Comparison of ENCODE assay signal across 10 mouse cellular contexts in genomic region chr17:25626196-25627043, GRCm38 (mm10). TPM values are rescaled to one million over a fixed set of nuclear protein-coding genes. Genes with fewer than 3 reads are reported as not detected.
DNase-seq lines count a peak whose midpoint lies in the region; ATAC-seq and TF ChIP-seq lines count a peak whose summit lies in the region.
"Had no signal": no experiment of that assay in that cellular context is flagged by ENCODE, and none has a peak within 500 bp of the region (broad histone marks: within the 10 kb centered on the region; RNA-seq: fewer than 3 reads in every experiment).

No protein-coding gene starts in this region.

- H3K36me3 ChIP-seq in heart, embryonic 12.5 days: peaks cover under 1% of the 10 kb centered on the region; the same call in 1 of the 2 replicates
- H3K36me3 ChIP-seq in kidney, postnatal 0 days (ENCODE audit: insufficient read depth, low read length): no peaks in the 10 kb centered on the region
- peaks cover 7% of the 10 kb centered on the region for H3K36me3 ChIP-seq in embryonic facial prominence, embryonic 10.5 days (replicated peaks)
- no peaks in the 10 kb centered on the region for H3K36me3 ChIP-seq in forebrain, embryonic 16.5 days (ENCODE audit: control insufficient read depth, insufficient read depth)

- no peaks in the 10 kb centered on the region for H3K9me3 ChIP-seq in heart, embryonic 12.5 days (replicated peaks)
- no peaks in the 10 kb centered on the region for H3K9me3 ChIP-seq in kidney, postnatal 0 days (replicated peaks; ENCODE audit: low read length)
- H3K9me3 ChIP-seq in embryonic facial prominence, embryonic 10.5 days: no peaks in the 10 kb centered on the region
- H3K9me3 ChIP-seq in forebrain, embryonic 16.5 days (ENCODE audit: control insufficient read depth, low read length): no peaks in the 10 kb centered on the region

- 41% methylated on average over 20 of the region's 20 CpGs for WGBS in heart, embryonic 12.5 days
- 40% methylated on average over 20 of the region's 20 CpGs for WGBS in kidney, postnatal 0 days
- 49% methylated on average over 20 of the region's 20 CpGs for WGBS in embryonic facial prominence, embryonic 10.5 days
- WGBS in forebrain, embryonic 16.5 days: 44% methylated on average over 20 of the region's 20 CpGs

- H3K4me3 ChIP-seq in heart, embryonic 12.5 days: no peak overlapping the region
- no peak overlapping the region for H3K4me3 ChIP-seq in kidney, postnatal 0 days (replicated peaks; ENCODE audit: low read depth, low read length)
- H3K4me3 ChIP-seq in embryonic facial prominence, embryonic 10.5 days: no peak overlapping the region
- H3K4me3 ChIP-seq in forebrain, embryonic 16.5 days (replicated peaks; ENCODE audit: low read length): no peak overlapping the region
- H3K4me3 ChIP-seq: myocyte had no signal

- peaks cover 29% of the 10 kb centered on the region for H3K4me1 ChIP-seq in heart, embryonic 12.5 days (replicated peaks)
- H3K4me1 ChIP-seq in kidney, postnatal 0 days (replicated peaks; ENCODE audit: insufficient read depth, low read length): no peaks in the 10 kb centered on the region
- peaks cover 50% of the 10 kb centered on the region for H3K4me1 ChIP-seq in embryonic facial prominence, embryonic 10.5 days
- H3K4me1 ChIP-seq in forebrain, embryonic 16.5 days (replicated peaks; ENCODE audit: control insufficient read depth, insufficient read depth, low read length): peaks cover 13% of the 10 kb centered on the region

- TF ChIP-seq CTCF in kidney, postnatal 0 days (IDR thresholded peaks at IDR 0.05; ENCODE audit: low read depth): no peak

- H3K27me3 ChIP-seq in heart, embryonic 12.5 days (replicated peaks): no peaks in the 10 kb centered on the region
- no peaks in the 10 kb centered on the region for H3K27me3 ChIP-seq in kidney, postnatal 0 days (ENCODE audit: insufficient read depth, low read length)
- H3K27me3 ChIP-seq in embryonic facial prominence, embryonic 10.5 days (replicated peaks; ENCODE audit: low read depth, poor library complexity, severe bottlenecking): peaks cover 6% of the 10 kb centered on the region; the same call in 1 of the 2 replicates
- H3K27me3 ChIP-seq in forebrain, embryonic 16.5 days (replicated peaks; ENCODE audit: control insufficient read depth, insufficient read depth, low read length): no peaks in the 10 kb centered on the region

- H3K9ac ChIP-seq in heart, embryonic 12.5 days: no peak overlapping the region
- H3K9ac ChIP-seq in kidney, postnatal 0 days (ENCODE audit: low read depth, low read length): no peak overlapping the region
- H3K9ac ChIP-seq in forebrain, embryonic 16.5 days (replicated peaks; ENCODE audit: low read depth, low read length): no peak overlapping the region

- peak overlapping the region; percentile 17; the same call in 1 of the 2 replicates for H3K27ac ChIP-seq in heart, embryonic 12.5 days (ENCODE audit: poor library complexity, severe bottlenecking)
- no peak overlapping the region for H3K27ac ChIP-seq in kidney, postnatal 0 days
- H3K27ac ChIP-seq in embryonic facial prominence, embryonic 10.5 days (replicated peaks): peak overlapping the region; percentile 76
- H3K27ac ChIP-seq in forebrain, embryonic 16.5 days (ENCODE audit: low read length): peak overlapping the region; percentile 34
- H3K27ac ChIP-seq: macrophage had no signal

- DNase-seq in heart, postnatal 14 days: no peak
- peak; percentile 25 for DNase-seq in kidney, postnatal 0 days (ENCODE audit: low spot score)
- no peak for DNase-seq in kidney, postnatal 25 days
- no peak for DNase-seq in embryonic facial prominence, embryonic 10.5 days (ENCODE audit: low spot score)
- no peak for DNase-seq in adrenal gland, adult (ENCODE audit: inconsistent age in 2 of 2, low spot score in 1 of 2)

- no peak for ATAC-seq in heart, embryonic 12.5 days (ENCODE audit: insufficient number of reproducible peaks, low FRiP score)
- 0 out of 2 replicates have a peak, but pooled peaks have one; percentile 25 for ATAC-seq in kidney, postnatal 0 days (replicated peaks; ENCODE audit: low FRiP score, low read depth)
- ATAC-seq in forebrain, embryonic 16.5 days: 0 out of 2 replicates have a peak, but pooled peaks have one; percentile 26
- ATAC-seq in megakaryocyte progenitor cell, adult 5-6 weeks (replicated peaks; ENCODE audit: poor library complexity): no peak

- intact Hi-C loops in heart, postnatal 14 days (cut with DNase I): no loop called here

- H3K4me2 ChIP-seq in heart, embryonic 12.5 days: no peak overlapping the region
- H3K4me2 ChIP-seq in kidney, postnatal 0 days (ENCODE audit: low read length): no peak overlapping the region
- H3K4me2 ChIP-seq in forebrain, embryonic 16.5 days (ENCODE audit: low read length): no peak overlapping the region

RNA-seq across cellular contexts. Expression of gene Lmf1, which starts 47.5 kb away (rescaled TPM):
- polyA plus RNA-seq in heart, embryonic 12.5 days (2016; fragmentation: Nextera tagmentation; extraction: Ambion mirVana): 34.6 and 35.3 TPM in 2 replicates
- 10 to 100 TPM; 26.2 to 28.0 TPM for total RNA-seq in heart, postnatal 14 days (2021)
- polyA plus RNA-seq in kidney, postnatal 0 days (2015; fragmentation: Nextera tagmentation; extraction: Ambion mirVana): 22.0 and 25.5 TPM in 2 replicates
- polyA plus RNA-seq in embryonic facial prominence, embryonic 10.5 days (2016; fragmentation: Nextera tagmentation; extraction: Ambion mirVana): 26.3 and 26.6 TPM in 2 replicates
- 18.3 and 19.4 TPM in 2 replicates for polyA plus RNA-seq in forebrain, embryonic 16.5 days (2015; fragmentation: Nextera tagmentation; extraction: Ambion mirVana)
- total RNA-seq in megakaryocyte progenitor cell, adult 5-6 weeks (2015): 23.2 and 25.6 TPM in 2 replicates
- 11.7 and 14.1 TPM in 2 replicates for total RNA-seq in megakaryocyte progenitor cell, adult 5-6 weeks (2017)

RNA-seq across cellular contexts. Expression of gene Sox8, which starts 55.9 kb away (rescaled TPM):
- polyA plus RNA-seq in heart, embryonic 12.5 days (2016; fragmentation: Nextera tagmentation; extraction: Ambion mirVana): 1.6 and 1.9 TPM in 2 replicates
- under 1 TPM; 0.56 to 0.67 TPM for total RNA-seq in heart, postnatal 14 days (2021)
- polyA plus RNA-seq in kidney, postnatal 0 days (2015; fragmentation: Nextera tagmentation; extraction: Ambion mirVana): 1.8 and 2.2 TPM in 2 replicates
- 12.5 and 13.1 TPM in 2 replicates for polyA plus RNA-seq in embryonic facial prominence, embryonic 10.5 days (2016; fragmentation: Nextera tagmentation; extraction: Ambion mirVana)
- polyA plus RNA-seq in forebrain, embryonic 16.5 days (2015; fragmentation: Nextera tagmentation; extraction: Ambion mirVana): 26.1 and 26.8 TPM in 2 replicates
- not detected in 2 replicates for total RNA-seq in megakaryocyte progenitor cell, adult 5-6 weeks (2015)
- total RNA-seq in megakaryocyte progenitor cell, adult 5-6 weeks (2017): not detected in 2 replicates
- polyA plus RNA-seq: macrophage had no signal

Comparison
In these comparisons a context has a peak if more than half of its experiments do, and no peak if none do; other contexts are left out.
1. ATAC-seq: peak in kidney, postnatal 0 days (single experiment) and forebrain, embryonic 16.5 days (single experiment); none in heart, embryonic 12.5 days (single experiment) and megakaryocyte progenitor cell, adult 5-6 weeks (single experiment).